Mouse (Mus musculus) liver, postnatal 0 days (tissue): ENCODE data around the gene Nacc1.

Source experiments
- CTCF ChIP-seq: sonication (generic); IDR thresholded peaks from 2 replicates; pipeline ENCODE4 v1.5.1; 2016; ENCODE audit warnings: antibody characterized with exemption, low read depth
- EP300 ChIP-seq: IDR thresholded peaks from 2 replicates; pipeline ENCODE4 v1.6.1; 2016; ENCODE audit warnings: antibody characterized with exemption, low read depth, mild to moderate bottlenecking

DNA sequence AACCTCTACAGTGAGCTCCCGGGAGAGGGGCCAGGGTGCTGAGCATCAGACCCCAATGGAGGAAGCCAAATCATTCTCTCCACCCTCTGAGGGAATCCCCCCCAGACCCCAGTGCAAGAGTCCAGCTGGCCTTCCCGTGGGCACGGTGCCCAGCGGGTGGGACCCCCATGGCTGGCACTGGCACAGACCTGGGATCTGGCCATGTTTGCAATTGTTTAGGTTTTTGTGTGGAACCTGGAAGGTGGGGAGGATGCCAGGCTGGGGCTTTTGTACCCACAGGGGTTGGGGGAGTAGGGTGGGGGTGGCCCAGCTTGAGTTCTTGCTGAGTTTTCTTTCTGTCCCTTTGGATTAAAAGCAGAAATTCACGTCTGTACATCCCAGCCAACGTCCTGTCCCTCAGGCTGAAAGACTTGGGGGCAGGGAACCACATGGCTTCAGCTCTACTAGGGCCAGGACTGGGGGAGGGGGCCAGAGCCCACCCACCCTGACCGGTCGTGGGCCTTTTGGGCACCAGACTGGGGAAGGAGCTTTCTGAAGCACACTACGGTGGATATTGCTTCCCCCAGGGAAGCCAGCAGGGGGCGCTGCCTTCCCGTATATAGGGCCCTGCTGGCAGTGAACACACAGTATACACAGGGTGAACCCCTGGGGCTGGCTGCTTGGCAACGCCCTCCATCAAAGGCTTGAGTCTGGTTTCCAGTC is 21.3 kb upstream of the Nacc1 start:
- TF ChIP-seq EP300 (peak; percentile 27; the same call in 1 of the 2 replicates), CTCF (peak; percentile 99)
